Comparison of ENCODE assay signal across 13 mouse cellular contexts in the genomic region with DNA sequence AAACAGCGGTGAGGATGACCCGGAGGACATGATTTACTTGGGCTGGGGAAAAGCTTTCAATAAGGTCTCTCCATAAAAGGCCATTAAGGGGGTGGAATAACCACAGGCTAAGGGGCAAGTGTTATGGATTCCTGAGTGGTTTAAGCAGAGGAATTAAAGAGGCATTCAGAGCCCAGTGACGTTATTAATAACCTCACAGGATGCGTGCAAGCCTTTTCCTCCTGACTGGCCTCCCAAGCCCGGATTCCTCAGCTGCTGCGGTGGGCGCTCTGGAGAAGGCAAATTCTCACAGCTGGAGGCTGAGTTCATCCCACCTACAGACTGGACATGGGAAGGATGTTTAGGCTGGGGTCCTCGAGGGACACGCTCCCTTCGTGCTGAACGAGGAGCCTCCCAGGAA. TPM values are rescaled to one million over a fixed set of nuclear protein-coding genes. Genes with fewer than 3 reads are reported as not detected.
DNase-seq lines count a peak whose midpoint lies in the region; ATAC-seq lines count a peak whose summit lies in the region.
"Had no signal": no experiment of that assay in that cellular context is flagged by ENCODE, and none has a peak within 500 bp of the region (broad histone marks: within the 10 kb centered on the region; RNA-seq: fewer than 3 reads in every experiment).

No protein-coding gene starts in this region.

- intact Hi-C loops in heart, postnatal 25 days (cut with DNase I), result no loop called here

- peaks cover 12% of the 10 kb centered on the region for H3K4me1 ChIP-seq in heart, embryonic 13.5 days
- H3K4me1 ChIP-seq in embryonic facial prominence, embryonic 14.5 days (ENCODE audit: control insufficient read depth, insufficient read depth, low read length), result no peaks in the 10 kb centered on the region; the same call in 1 of the 2 replicates
- peaks cover 19% of the 10 kb centered on the region for H3K4me1 ChIP-seq in limb, embryonic 15.5 days
- H3K4me1 ChIP-seq: lung, embryonic 15.5 days had no signal

- no peak for DNase-seq in heart, postnatal 25 days (ENCODE audit: low spot score)
- DNase-seq in Muller cell, postnatal 12 days (ENCODE audit: inconsistent ontology term), result peak; percentile 57
- peak; percentile 20 for DNase-seq in embryonic facial prominence, embryonic 14.5 days (ENCODE audit: low spot score)
- DNase-seq in urinary bladder, adult 2 months (ENCODE audit: low spot score), result no peak
- no peak for DNase-seq in layer of hippocampus, postnatal 10 days (ENCODE audit: low spot score in 2 of 2)
- DNase-seq in spleen, adult 12 weeks (ENCODE audit: low spot score), result no peak
- DNase-seq: cerebellum, postnatal 14 days; kidney, adult 8-10 months; right cerebral cortex, postnatal 25 days had no signal

- H3K9me3 ChIP-seq in heart, embryonic 13.5 days, result no peaks in the 10 kb centered on the region
- no peaks in the 10 kb centered on the region for H3K9me3 ChIP-seq in embryonic facial prominence, embryonic 14.5 days (ENCODE audit: control insufficient read depth, low read length)
- H3K9me3 ChIP-seq in limb, embryonic 15.5 days, result no peaks in the 10 kb centered on the region
- H3K9me3 ChIP-seq: lung, embryonic 15.5 days had no signal

- H3K36me3 ChIP-seq in heart, embryonic 13.5 days, result no peaks in the 10 kb centered on the region
- H3K36me3 ChIP-seq in embryonic facial prominence, embryonic 14.5 days (ENCODE audit: control insufficient read depth, insufficient read depth, low read length), result no peaks in the 10 kb centered on the region
- H3K36me3 ChIP-seq in limb, embryonic 15.5 days, result no peaks in the 10 kb centered on the region
- H3K36me3 ChIP-seq: lung, embryonic 15.5 days had no signal

- WGBS in heart, embryonic 13.5 days, result 14% methylated on average over 11 of the region's 11 CpGs
- 6% methylated on average over 7 of the region's 11 CpGs for WGBS in embryonic facial prominence, embryonic 14.5 days
- WGBS in limb, embryonic 15.5 days, result 3% methylated on average over 11 of the region's 11 CpGs

- peaks cover 95% of the 10 kb centered on the region for H3K27me3 ChIP-seq in heart, embryonic 13.5 days (replicated peaks)
- peaks cover 49% of the 10 kb centered on the region for H3K27me3 ChIP-seq in embryonic facial prominence, embryonic 14.5 days (replicated peaks; ENCODE audit: control insufficient read depth, insufficient read depth, low read length)
- H3K27me3 ChIP-seq in limb, embryonic 15.5 days, result peaks cover 65% of the 10 kb centered on the region

- H3K4me3 ChIP-seq in heart, embryonic 13.5 days, result no peak overlapping the region
- H3K4me3 ChIP-seq in embryonic facial prominence, embryonic 14.5 days (ENCODE audit: low read depth, low read length), result no peak overlapping the region
- H3K4me3 ChIP-seq in limb, embryonic 15.5 days, result no peak overlapping the region
- H3K4me3 ChIP-seq: lung, embryonic 15.5 days had no signal

- ATAC-seq in heart, embryonic 13.5 days (ENCODE audit: extremely low read depth, insufficient number of reproducible peaks, low FRiP score, low TSS enrichment), result no peak
- ATAC-seq in embryonic facial prominence, embryonic 14.5 days (ENCODE audit: low read depth), result no peak
- ATAC-seq in limb, embryonic 15.5 days (ENCODE audit: insufficient number of reproducible peaks, low FRiP score, low TSS enrichment, low read depth), result no peak

- H3K27ac ChIP-seq in heart, embryonic 13.5 days (replicated peaks), result no peak overlapping the region
- no peak overlapping the region for H3K27ac ChIP-seq in embryonic facial prominence, embryonic 14.5 days (replicated peaks; ENCODE audit: low read depth, low read length)
- no peak overlapping the region for H3K27ac ChIP-seq in limb, embryonic 15.5 days
- H3K27ac ChIP-seq: lung, embryonic 15.5 days had no signal

- H3K9ac ChIP-seq in heart, embryonic 13.5 days, result no peak overlapping the region
- H3K9ac ChIP-seq in embryonic facial prominence, embryonic 14.5 days (ENCODE audit: low read depth, low read length), result no peak overlapping the region
- H3K9ac ChIP-seq in limb, embryonic 15.5 days, result no peak overlapping the region
- H3K9ac ChIP-seq: lung, embryonic 15.5 days had no signal

- peak overlapping the region; percentile 28 for H3K4me2 ChIP-seq in heart, embryonic 13.5 days
- peak overlapping the region; percentile 20; the same call in 1 of the 2 replicates for H3K4me2 ChIP-seq in embryonic facial prominence, embryonic 14.5 days (ENCODE audit: low read depth, low read length)
- peak overlapping the region; percentile 25 for H3K4me2 ChIP-seq in limb, embryonic 15.5 days
- H3K4me2 ChIP-seq: heart, embryonic 11.5 days; lung, embryonic 15.5 days had no signal

RNA-seq across cellular contexts. Expression of gene Ubiad1, which starts 39.8 kb away (rescaled TPM):
- polyA plus RNA-seq in heart, embryonic 13.5 days (2015; fragmentation: Nextera tagmentation; extraction: Ambion mirVana), result 20.0 and 20.6 TPM in 2 replicates
- total RNA-seq in heart, postnatal 25 days (2021), result 10 to 100 TPM; 19.4 to 20.7 TPM
- 13.3 and 16.7 TPM in 2 replicates for polyA plus RNA-seq in embryonic facial prominence, embryonic 14.5 days (2014; fragmentation: Nextera tagmentation; extraction: Ambion mirVana)
- polyA plus RNA-seq in limb, embryonic 15.5 days (2015; fragmentation: Nextera tagmentation; extraction: Ambion mirVana), result 19.4 and 21.4 TPM in 2 replicates
- polyA plus RNA-seq in urinary bladder, adult 2 months (2012; rRNA removed), result 9.2 and 10.3 TPM in 2 replicates
- 1 to 10 TPM; 7.8 to 8.4 TPM for total RNA-seq in layer of hippocampus, postnatal 10 days (2021)

RNA-seq across cellular contexts. Expression of gene Mtor, which starts 43.7 kb away (rescaled TPM):
- 11.7 and 11.9 TPM in 2 replicates for polyA plus RNA-seq in heart, embryonic 13.5 days (2015; fragmentation: Nextera tagmentation; extraction: Ambion mirVana)
- total RNA-seq in heart, postnatal 25 days (2021), result 10 to 100 TPM; 45.3 to 46.0 TPM
- 16.3 and 20.5 TPM in 2 replicates for polyA plus RNA-seq in embryonic facial prominence, embryonic 14.5 days (2014; fragmentation: Nextera tagmentation; extraction: Ambion mirVana)
- polyA plus RNA-seq in limb, embryonic 15.5 days (2015; fragmentation: Nextera tagmentation; extraction: Ambion mirVana), result 13.6 and 13.8 TPM in 2 replicates
- 15.6 and 20.0 TPM in 2 replicates for polyA plus RNA-seq in urinary bladder, adult 2 months (2012; rRNA removed)
- 10 to 100 TPM; 81.3 to 85.9 TPM for total RNA-seq in layer of hippocampus, postnatal 10 days (2021)

Comparison
In these comparisons a context has a peak if more than half of its experiments do, and no peak if none do; other contexts are left out.
1. DNase-seq: peak in Muller cell, postnatal 12 days (single experiment) and embryonic facial prominence, embryonic 14.5 days (single experiment); none in heart, postnatal 25 days (single experiment), urinary bladder, adult 2 months (single experiment), layer of hippocampus, postnatal 10 days (0 of 2) and spleen, adult 12 weeks (single experiment).
2. Peak in every context shown above with its lines, with median percentiles within 50 percentile points of each other: H3K4me2 ChIP-seq.